Comparison of ENCODE assay signal across 9 mouse cellular contexts in genomic region chr1:172412204-172412603, GRCm38 (mm10). TPM values are rescaled to one million over a fixed set of nuclear protein-coding genes. Genes with fewer than 3 reads are reported as not detected.
DNase-seq lines count a peak whose midpoint lies in the region; ATAC-seq and TF ChIP-seq lines count a peak whose summit lies in the region.
"Had no signal": no experiment of that assay in that cellular context is flagged by ENCODE, and none has a peak within 500 bp of the region (broad histone marks: within the 10 kb centered on the region; RNA-seq: fewer than 3 reads in every experiment).

No protein-coding gene starts in this region.

- peak; percentile 66 to 78 (median 70) for TF ChIP-seq CTCF in MEL (IDR thresholded peaks at IDR 0.05 in 2 of 3, conservative IDR thresholded peaks at IDR 0.05 in 1 of 3; ENCODE audit: control insufficient read depth in 1 of 3, insufficient read depth in 1 of 3, low read depth in 2 of 3, low read length in 3 of 3, poor library complexity in 1 of 3, severe bottlenecking in 1 of 3)

- no peaks in the 10 kb centered on the region for H3K9me3 ChIP-seq in MEL (replicated peaks; ENCODE audit: insufficient read depth, low read length)
- H3K9me3 ChIP-seq in hindbrain, embryonic 13.5 days: no peaks in the 10 kb centered on the region
- H3K9me3 ChIP-seq: heart, embryonic 13.5 days had no signal

- H3K9ac ChIP-seq in MEL (ENCODE audit: control insufficient read depth, low read depth, low read length, poor library complexity, severe bottlenecking): no peak overlapping the region
- H3K9ac ChIP-seq in hindbrain, embryonic 13.5 days: no peak overlapping the region
- H3K9ac ChIP-seq: heart, embryonic 13.5 days had no signal

- peaks cover 2 to 4% of the 10 kb centered on the region in 2 experiments; a peak in 3 of 4 replicates for H3K27me3 ChIP-seq in MEL (ENCODE audit: control insufficient read depth in 1 of 2, insufficient read depth in 2 of 2, low read length in 2 of 2)
- 0 out of 2 replicates have a peak, but pooled peaks cover 5% of the 10 kb centered on the region for H3K27me3 ChIP-seq in hindbrain, embryonic 13.5 days

- TF ChIP-seq POLR2A in MEL (IDR thresholded peaks at IDR 0.05; ENCODE audit: control insufficient read depth in 1 of 2, insufficient read depth in 1 of 2, low read depth in 1 of 2, low read length in 2 of 2, poor library complexity in 1 of 2): no peak

- no peak for TF ChIP-seq EP300 in MEL (IDR thresholded peaks at IDR 0.05; ENCODE audit: low read depth in 1 of 2, low read length in 2 of 2)

- peak; percentile 84 for ATAC-seq in hindbrain, embryonic 13.5 days (ENCODE audit: low FRiP score)

- WGBS in hindbrain, embryonic 13.5 days: 3% methylated on average over 5 of the region's 5 CpGs

- DNase-seq in MEL (ENCODE audit: low read depth, low spot score): peak; percentile 50
- DNase-seq in cerebellum, adult 9-11 months: peak; percentile 25
- peak; percentile 27 to 79 for DNase-seq in frontal cortex, postnatal 10 days (ENCODE audit: low spot score in 2 of 2)
- peak; percentile 63 to 67 for DNase-seq in layer of hippocampus, postnatal 36 days
- DNase-seq in lung, postnatal 36 days: peak; percentile 87
- peak; percentile 60 for DNase-seq in right cerebral cortex, adult 18-20 months
- DNase-seq in urinary bladder, adult 18-20 months (ENCODE audit: low spot score in 2 of 2): peak; percentile 43 to 55

- peak; percentile 70 for TF ChIP-seq RAD21 in MEL (IDR thresholded peaks at IDR 0.05; ENCODE audit: low read depth, low read length)

- H3K4me2 ChIP-seq in hindbrain, embryonic 13.5 days: no peak overlapping the region
- H3K4me2 ChIP-seq: heart, embryonic 13.5 days had no signal

- H3K4me1 ChIP-seq in MEL (ENCODE audit: control insufficient read depth in 1 of 2, insufficient read depth in 2 of 2, low read length in 2 of 2): peaks cover 3 to 14% of the 10 kb centered on the region in 2 experiments; a peak in 2 of 4 replicates
- no peaks in the 10 kb centered on the region for H3K4me1 ChIP-seq in hindbrain, embryonic 13.5 days (replicated peaks)
- H3K4me1 ChIP-seq: heart, embryonic 13.5 days had no signal

- no peak overlapping the region for H3K27ac ChIP-seq in MEL (ENCODE audit: control insufficient read depth, low read depth, low read length)
- no peak overlapping the region for H3K27ac ChIP-seq in hindbrain, embryonic 13.5 days
- H3K27ac ChIP-seq: heart, embryonic 13.5 days had no signal

- no peak overlapping the region for H3K4me3 ChIP-seq in MEL (ENCODE audit: control insufficient read depth in 1 of 2, insufficient read depth in 1 of 2, low read depth in 2 of 2, low read length in 2 of 2)
- H3K4me3 ChIP-seq in hindbrain, embryonic 13.5 days: no peak overlapping the region
- H3K4me3 ChIP-seq: heart, embryonic 13.5 days had no signal

- H3K79me2 ChIP-seq in MEL (ENCODE audit: control insufficient read depth, insufficient read depth, low read length, poor library complexity): no peaks in the 10 kb centered on the region

- H3K36me3 ChIP-seq in MEL (ENCODE audit: control insufficient read depth in 1 of 2, insufficient read depth in 2 of 2, low read length in 2 of 2): peaks cover 0 to 5% of the 10 kb centered on the region in 2 experiments; a peak in 1 of 4 replicates
- H3K36me3 ChIP-seq in hindbrain, embryonic 13.5 days: no peaks in the 10 kb centered on the region
- H3K36me3 ChIP-seq: heart, embryonic 13.5 days had no signal

TF ChIP-seq in MEL, 35 proteins besides CTCF, POLR2A, EP300 and RAD21:
- TF ChIP-seq MAFK (IDR thresholded peaks at IDR 0.05; ENCODE audit: borderline replicate concordance, low read depth, low read length): no peak
- TF ChIP-seq E2F4 (IDR thresholded peaks at IDR 0.05; ENCODE audit: borderline replicate concordance, low read depth, low read length): no peak
- TF ChIP-seq SMC3 (IDR thresholded peaks at IDR 0.05; ENCODE audit: low read depth, low read length): peak; percentile 76
- peak; percentile 56 for TF ChIP-seq ZC3H11A (IDR thresholded peaks at IDR 0.05; ENCODE audit: low read depth, low read length)
- no peak for TF ChIP-seq ZNF384 (IDR thresholded peaks at IDR 0.05; ENCODE audit: low read depth, low read length)
- no peak for TF ChIP-seq ZKSCAN1 (IDR thresholded peaks at IDR 0.05; ENCODE audit: low read depth, low read length)

RNA-seq across cellular contexts. Expression of gene Pigm, which starts 35.9 kb away (rescaled TPM):
- 8.3 and 8.6 TPM in 2 replicates for total RNA-seq in MEL (2012; rRNA removed)
- polyA plus RNA-seq in MEL (2012; ENCODE audit: insufficient read depth in 1 of 2, insufficient read length in 2 of 2, low read depth in 1 of 2, low replicate concordance in 2 of 2, missing spikeins in 1 of 2): 10 to 100 TPM in 1 of 2 experiments, not detected in 1; 11.3 TPM
- polyA plus RNA-seq in hindbrain, embryonic 13.5 days (2015; fragmentation: Nextera tagmentation; extraction: Ambion mirVana): 4.7 and 4.9 TPM in 2 replicates
- 1 to 10 TPM; 9.1 TPM for total RNA-seq in layer of hippocampus, postnatal 36 days (2021)

Comparison
In these comparisons a context has a peak if more than half of its experiments do, and no peak if none do; other contexts are left out.
1. DNase-seq: peak in every context shown above with its lines; median percentile 87 in lung, postnatal 36 days; 65 in layer of hippocampus, postnatal 36 days; 60 in right cerebral cortex, adult 18-20 months; 53 in frontal cortex, postnatal 10 days; 50 in MEL; 49 in urinary bladder, adult 18-20 months; 25 in cerebellum, adult 9-11 months.